Mouse (Mus musculus): ENCODE data around the gene Bcl11a. TPM values are rescaled to one million over a fixed set of nuclear protein-coding genes. Genes with fewer than 3 reads are reported as not detected.

The Bcl11a gene
- total and polyA plus RNA-seq, 3 experiments: 25.4 to 93.2 (median 53.5) TPM

DNA sequence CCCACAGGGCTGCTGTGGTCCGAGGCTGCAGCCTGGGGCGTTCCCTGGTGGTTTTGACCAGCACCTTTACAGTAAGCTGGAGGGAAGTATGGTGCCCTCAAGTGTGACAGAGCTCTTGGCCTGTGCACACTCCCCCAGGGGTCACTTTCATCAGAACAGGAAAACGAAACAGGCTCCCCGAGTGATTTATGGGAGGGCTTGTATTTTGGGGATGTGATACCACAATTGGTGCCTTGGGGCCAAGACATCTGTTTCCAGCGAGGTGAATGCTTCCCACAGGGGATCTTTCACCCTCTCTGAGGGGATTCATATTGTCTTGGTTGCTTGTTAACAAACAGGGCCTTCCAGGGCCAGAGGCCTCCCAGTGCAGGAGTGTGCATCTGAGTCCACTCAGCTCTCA lies 122.5 kb downstream of the Bcl11a start:
- peaks cover 75% of the 10 kb centered on the region for H3K27me3 ChIP-seq (ENCODE audit: insufficient read depth, low read length)
- TF ChIP-seq GATA1 (IDR thresholded peaks at IDR 0.05; ENCODE audit: borderline replicate concordance, low read length) (no peak), POLR2AphosphoS5 (IDR thresholded peaks at IDR 0.05; ENCODE audit: insufficient replicate concordance, low read depth, low read length) (no peak), TAL1 (conservative IDR thresholded peaks at IDR 0.05; ENCODE audit: low read depth, low read length) (no peak), CTCF (IDR thresholded peaks at IDR 0.05; ENCODE audit: low read depth, low read length) (no peak)
- ATAC-seq (ENCODE audit: extremely low read depth, insufficient number of reproducible peaks, low FRiP score, poor library complexity, severe bottlenecking) (no peak), DNase-seq (ENCODE audit: low spot score) (no peak)
- H3K4me1 ChIP-seq (ENCODE audit: insufficient read depth, low read depth, low read length): peaks cover 7% of the 10 kb centered on the region; the same call in 1 of the 2 replicates
- no peak overlapping the region for H3K4me3 ChIP-seq (ENCODE audit: low read depth, low read length)
- H3K9me3 ChIP-seq (replicated peaks): no peaks in the 10 kb centered on the region
- no peaks in the 10 kb centered on the region for H3K36me3 ChIP-seq (replicated peaks)

DNA sequence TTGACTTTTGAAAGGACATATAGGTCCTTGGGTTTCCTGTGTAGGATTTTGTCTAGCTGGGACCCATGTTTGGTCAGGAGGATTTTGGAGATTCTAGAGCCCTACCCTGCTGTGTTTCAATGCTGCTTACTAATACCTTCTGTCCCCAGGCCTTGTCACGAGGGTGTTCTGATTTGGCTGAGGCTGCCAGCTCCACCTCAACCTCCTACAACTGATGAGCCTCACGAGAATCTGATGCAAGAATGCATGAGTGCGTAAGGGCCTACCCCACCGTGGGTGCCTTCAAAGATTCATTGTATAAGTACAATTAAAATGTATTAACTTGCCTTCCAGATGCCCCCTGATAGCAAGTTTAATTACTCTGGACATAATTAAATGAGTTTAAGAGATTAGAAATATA lies 123.4 kb downstream of the Bcl11a start:
- Histone ChIP-seq H3K9me3 (replicated peaks) (no peaks in the 10 kb centered on the region), H3K4me1 (ENCODE audit: insufficient read depth, low read depth, low read length) (peaks cover 7% of the 10 kb centered on the region; the same call in 1 of the 2 replicates), H3K27me3 (ENCODE audit: insufficient read depth, low read length) (peaks cover 75% of the 10 kb centered on the region), H3K4me3 (ENCODE audit: low read depth, low read length) (no peak overlapping the region), H3K36me3 (replicated peaks) (no peaks in the 10 kb centered on the region)
- ATAC-seq (ENCODE audit: extremely low read depth, insufficient number of reproducible peaks, low FRiP score, poor library complexity, severe bottlenecking) (no peak), DNase-seq (ENCODE audit: low spot score) (no peak)
- no peak for TF ChIP-seq GATA1 (IDR thresholded peaks at IDR 0.05; ENCODE audit: borderline replicate concordance, low read length)

DNA sequence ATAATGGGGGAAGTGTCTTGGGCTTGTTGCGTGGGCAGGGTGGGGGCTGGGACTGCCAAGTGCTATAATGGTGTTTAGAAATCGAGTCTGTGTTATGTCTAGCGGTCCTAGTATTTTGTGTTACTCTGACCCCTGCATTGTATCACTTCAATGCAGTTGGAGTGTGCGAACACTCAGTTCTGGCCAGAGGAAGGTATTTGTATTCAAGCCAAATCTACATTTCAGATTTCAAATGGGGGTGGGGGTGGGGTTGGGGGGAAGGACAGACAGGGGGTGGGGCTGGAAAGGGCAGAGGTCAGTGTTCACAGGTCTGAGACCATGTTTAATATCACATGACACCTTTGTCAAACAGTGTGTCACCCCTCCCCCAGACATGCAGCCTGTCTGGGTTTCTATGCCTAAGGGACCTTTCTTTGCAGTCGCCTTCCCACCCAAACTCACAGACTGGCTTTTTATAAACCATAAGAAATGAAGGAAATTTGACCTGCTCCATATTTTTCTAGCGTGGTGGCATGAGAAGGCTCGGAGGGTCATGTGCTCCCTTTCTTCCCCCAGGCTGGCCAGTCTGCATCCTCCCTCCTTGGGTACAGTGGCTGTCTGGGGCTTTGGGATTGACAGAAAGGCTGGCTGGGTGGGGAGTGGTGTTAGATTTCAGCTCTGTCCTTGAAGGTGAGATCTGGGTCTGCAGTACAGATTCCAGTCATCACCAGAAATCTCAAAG lies 124.9 kb downstream of the Bcl11a start:
- DNase-seq (ENCODE audit: low spot score): no peak
- TF ChIP-seq POLR2AphosphoS5 (IDR thresholded peaks at IDR 0.05; ENCODE audit: insufficient replicate concordance, low read depth, low read length) (no peak), GATA2 (IDR thresholded peaks at IDR 0.05; ENCODE audit: borderline replicate concordance, low read depth, low read length) (no peak), GATA1 (IDR thresholded peaks at IDR 0.05; ENCODE audit: borderline replicate concordance, low read length) (no peak), TAL1 (conservative IDR thresholded peaks at IDR 0.05; ENCODE audit: low read depth, low read length) (no peak), CTCF (IDR thresholded peaks at IDR 0.05; ENCODE audit: low read depth, low read length) (no peak)
- peaks cover 7% of the 10 kb centered on the region; the same call in 1 of the 2 replicates for H3K4me1 ChIP-seq (ENCODE audit: insufficient read depth, low read depth, low read length)
- no peaks in the 10 kb centered on the region for H3K36me3 ChIP-seq (replicated peaks)
- no peaks in the 10 kb centered on the region for H3K9me3 ChIP-seq (replicated peaks)
- ATAC-seq (ENCODE audit: extremely low read depth, insufficient number of reproducible peaks, low FRiP score, poor library complexity, severe bottlenecking): no peak
- no peak overlapping the region for H3K4me3 ChIP-seq (ENCODE audit: low read depth, low read length)
- H3K27me3 ChIP-seq (ENCODE audit: insufficient read depth, low read length): peaks cover 73% of the 10 kb centered on the region

DNA sequence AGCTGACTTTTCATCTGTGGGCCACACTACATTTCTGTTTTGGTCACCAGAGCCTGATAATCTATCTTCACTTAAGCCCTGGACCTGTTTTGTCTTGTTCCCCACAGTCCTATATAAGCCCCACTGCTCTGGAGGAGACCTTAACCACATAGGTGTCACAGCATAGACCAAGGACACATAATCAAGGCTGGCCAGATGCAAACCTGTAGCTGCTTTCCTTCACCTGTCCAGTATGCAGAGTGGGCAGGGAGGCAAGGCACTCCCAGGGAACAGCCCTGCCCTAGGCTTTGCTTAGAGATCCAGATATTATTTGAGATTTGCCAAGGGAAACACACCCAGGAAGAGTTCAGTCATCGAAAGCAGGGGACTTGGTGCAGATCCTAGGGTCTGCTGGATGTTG lies 125.6 kb downstream of the Bcl11a start:
- Histone ChIP-seq H3K9me3 (replicated peaks) (no peaks in the 10 kb centered on the region), H3K36me3 (replicated peaks) (no peaks in the 10 kb centered on the region), H3K27me3 (ENCODE audit: insufficient read depth, low read length) (peaks cover 72% of the 10 kb centered on the region), H3K4me1 (ENCODE audit: insufficient read depth, low read depth, low read length) (peaks cover 7% of the 10 kb centered on the region; the same call in 1 of the 2 replicates), H3K4me3 (ENCODE audit: low read depth, low read length) (no peak overlapping the region)
- ATAC-seq (ENCODE audit: extremely low read depth, insufficient number of reproducible peaks, low FRiP score, poor library complexity, severe bottlenecking): no peak
- no peak for DNase-seq (ENCODE audit: low spot score)
- no peak for TF ChIP-seq TAL1 (conservative IDR thresholded peaks at IDR 0.05; ENCODE audit: low read depth, low read length)
- TF ChIP-seq CTCF (IDR thresholded peaks at IDR 0.05; ENCODE audit: low read depth, low read length): no peak
- TF ChIP-seq GATA1 (IDR thresholded peaks at IDR 0.05; ENCODE audit: borderline replicate concordance, low read length): no peak
- no peak for TF ChIP-seq GATA2 (IDR thresholded peaks at IDR 0.05; ENCODE audit: borderline replicate concordance, low read depth, low read length)
- no peak for TF ChIP-seq POLR2AphosphoS5 (IDR thresholded peaks at IDR 0.05; ENCODE audit: insufficient replicate concordance, low read depth, low read length)

DNA sequence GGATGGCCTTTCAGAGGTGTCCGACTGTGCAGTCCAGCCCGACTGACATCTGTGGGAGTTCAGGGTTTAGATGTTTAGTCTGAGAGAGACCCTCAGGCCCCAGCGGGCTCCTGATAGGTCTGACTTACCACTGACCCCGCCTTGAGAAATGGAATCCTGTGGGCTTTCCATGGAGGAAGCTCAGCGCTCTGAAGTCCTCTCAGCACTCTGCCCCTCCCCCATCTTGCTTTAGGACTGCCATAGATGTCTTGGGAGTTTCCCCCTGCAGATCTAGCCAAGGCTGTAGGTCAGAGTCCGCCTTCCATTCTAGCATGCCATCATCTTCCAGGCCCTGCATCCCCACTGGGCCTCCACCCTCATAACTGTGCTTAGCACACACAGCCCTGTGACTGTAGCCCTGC lies 131.1 kb downstream of the Bcl11a start:
- ATAC-seq (ENCODE audit: extremely low read depth, insufficient number of reproducible peaks, low FRiP score, poor library complexity, severe bottlenecking) (no peak), DNase-seq (ENCODE audit: low spot score) (no peak)
- TF ChIP-seq CTCF (IDR thresholded peaks at IDR 0.05; ENCODE audit: low read depth, low read length) (no peak), TAL1 (conservative IDR thresholded peaks at IDR 0.05; ENCODE audit: low read depth, low read length) (no peak), GATA2 (IDR thresholded peaks at IDR 0.05; ENCODE audit: borderline replicate concordance, low read depth, low read length) (no peak), POLR2AphosphoS5 (IDR thresholded peaks at IDR 0.05; ENCODE audit: insufficient replicate concordance, low read depth, low read length) (no peak), GATA1 (IDR thresholded peaks at IDR 0.05; ENCODE audit: borderline replicate concordance, low read length) (no peak)
- H3K4me3 ChIP-seq (ENCODE audit: low read depth, low read length): no peak overlapping the region
- H3K4me1 ChIP-seq (ENCODE audit: insufficient read depth, low read depth, low read length): peaks cover 7% of the 10 kb centered on the region; the same call in 1 of the 2 replicates
- no peaks in the 10 kb centered on the region for H3K36me3 ChIP-seq (replicated peaks)
- no peaks in the 10 kb centered on the region for H3K9me3 ChIP-seq (replicated peaks)
- H3K27me3 ChIP-seq (ENCODE audit: insufficient read depth, low read length): peaks cover 77% of the 10 kb centered on the region

DNA sequence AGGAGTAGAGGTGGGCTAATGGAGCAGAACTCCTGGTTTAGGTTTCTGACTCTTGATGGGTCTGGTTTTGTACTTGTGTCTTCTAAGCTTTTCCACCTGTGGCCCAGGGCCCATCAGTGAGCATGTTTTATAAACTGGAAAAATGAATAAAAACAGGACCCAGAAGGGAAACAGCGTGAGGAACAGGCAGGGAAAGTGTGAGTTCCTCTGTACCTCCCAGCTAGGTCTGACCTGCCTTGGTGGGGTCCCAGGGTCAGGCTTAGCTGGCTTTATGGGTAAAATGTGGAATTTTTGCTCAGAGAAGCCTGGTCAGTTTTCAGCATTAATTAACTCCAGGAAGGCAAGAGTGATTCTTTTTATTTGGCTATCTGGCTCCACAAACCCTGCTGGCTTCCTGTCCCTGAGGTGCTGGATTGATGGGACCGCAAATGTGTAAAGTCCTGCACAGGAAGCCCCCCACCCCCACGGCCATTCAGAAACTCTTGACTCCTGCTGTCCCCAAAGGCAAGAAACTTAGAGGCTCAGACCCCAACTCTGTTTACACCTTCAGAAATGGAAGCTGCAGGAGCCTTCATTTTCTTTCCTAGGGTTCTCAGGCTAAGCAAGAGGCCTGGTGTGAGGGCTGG lies 136.8 kb downstream of the Bcl11a start:
- ATAC-seq (ENCODE audit: extremely low read depth, insufficient number of reproducible peaks, low FRiP score, poor library complexity, severe bottlenecking) (no peak), DNase-seq (ENCODE audit: low spot score) (no peak)
- Histone ChIP-seq H3K4me3 (ENCODE audit: low read depth, low read length) (no peak overlapping the region), H3K4me1 (ENCODE audit: insufficient read depth, low read depth, low read length) (peaks cover 4% of the 10 kb centered on the region; the same call in 1 of the 2 replicates), H3K36me3 (replicated peaks) (no peaks in the 10 kb centered on the region), H3K9me3 (replicated peaks) (no peaks in the 10 kb centered on the region), H3K27me3 (ENCODE audit: insufficient read depth, low read length) (peaks cover 58% of the 10 kb centered on the region)
- no peak for TF ChIP-seq GATA2 (IDR thresholded peaks at IDR 0.05; ENCODE audit: borderline replicate concordance, low read depth, low read length)

Data from G1E (cell line).